Mouse (Mus musculus): Measurements from ENCODE around the gene Il17d. TPM values are rescaled to one million over a fixed set of nuclear protein-coding genes. Genes with fewer than 3 reads are reported as not detected.

Gene Il17d
- polyA plus RNA-seq, 1 experiment from 2014 or later, result 0.51 TPM

- Histone ChIP-seq H3K36me3 (ENCODE audit: control insufficient read depth, insufficient read depth, low read length) (no peaks in the 10 kb centered on the region), H3K27me3 (replicated peaks; ENCODE audit: control insufficient read depth, insufficient read depth, low read length) (no peaks in the 10 kb centered on the region), H3K9ac (ENCODE audit: low read depth, low read length) (no peak overlapping the region), H3K27ac (ENCODE audit: low read length) (no peak overlapping the region), H3K4me2 (ENCODE audit: low read depth, low read length) (no peak overlapping the region), H3K9me3 (ENCODE audit: control insufficient read depth, low read length) (no peaks in the 10 kb centered on the region), H3K4me3 (ENCODE audit: low read length) (no peak overlapping the region), H3K4me1 (ENCODE audit: control insufficient read depth, insufficient read depth, low read length) (0 out of 2 replicates have a peak, but pooled peaks cover 2% of the 10 kb centered on the region)
- 80% methylated on average over 6 of the region's 6 CpGs for WGBS
- no peak for ATAC-seq
These were observed 41.0 kb downstream of the Il17d start for GRCm38 (mm10) chr14:57565626-57566025.

GRCm38 (mm10) chr14:57571155-57572133 is 46.9 kb downstream of the Il17d start, which contains the start of gene Eef1akmt1:
Gene Eef1akmt1, minus strand, starts transcription at chr14:57571612.
- H3K4me2 ChIP-seq (ENCODE audit: low read depth, low read length), result peak within 1 kb of the TSS; percentile 68
- H3K27ac ChIP-seq (ENCODE audit: low read length), result peak within 1 kb of the TSS; percentile 64
- WGBS, result 9% methylated on average over 35 of the region's 35 CpGs

DNA sequence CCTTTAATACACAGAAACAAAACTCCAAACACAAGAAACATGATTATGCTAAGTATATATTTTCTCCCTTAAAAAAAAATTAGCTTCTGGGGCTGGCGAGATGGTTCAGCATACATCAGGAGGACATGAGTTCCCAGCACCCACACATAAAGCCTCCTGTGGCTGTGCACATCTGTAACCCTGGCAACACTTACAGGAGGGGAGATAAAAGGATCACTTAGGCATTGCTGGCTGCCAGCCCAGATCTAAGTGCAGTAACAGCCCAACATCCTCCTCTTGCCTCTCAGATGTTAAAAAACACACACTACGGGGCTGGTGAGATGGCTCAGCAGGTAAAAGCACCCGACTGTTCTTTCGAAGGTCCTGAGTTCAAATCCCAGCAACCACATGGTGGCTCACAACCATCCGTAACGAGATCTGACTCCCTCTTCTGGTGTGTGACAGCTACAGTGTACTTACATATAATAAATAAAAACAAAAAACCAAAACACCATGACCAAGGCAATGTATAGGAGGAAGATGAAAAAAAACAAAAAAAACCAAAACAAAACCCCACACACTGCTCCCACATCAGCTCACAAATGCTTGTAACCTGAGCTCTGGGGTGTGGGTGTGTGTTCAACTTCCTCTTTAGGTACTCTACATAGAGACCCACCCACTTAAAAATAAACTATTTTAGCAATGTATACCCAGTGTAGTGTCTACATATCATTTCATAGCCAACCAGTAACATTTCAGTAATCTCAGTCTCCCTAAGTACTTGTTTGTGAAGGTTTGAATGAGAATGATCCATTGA is 50.4 kb downstream of the Il17d start:
- H3K4me2 ChIP-seq (ENCODE audit: low read depth, low read length), result no peak overlapping the region
- no peak overlapping the region for H3K27ac ChIP-seq (ENCODE audit: low read length)
- no peak overlapping the region for H3K9ac ChIP-seq (ENCODE audit: low read depth, low read length)
- H3K27me3 ChIP-seq (replicated peaks; ENCODE audit: control insufficient read depth, insufficient read depth, low read length), result no peaks in the 10 kb centered on the region
- H3K9me3 ChIP-seq (ENCODE audit: control insufficient read depth, low read length), result peaks cover 4% of the 10 kb centered on the region
- H3K4me1 ChIP-seq (ENCODE audit: control insufficient read depth, insufficient read depth, low read length), result 0 out of 2 replicates have a peak, but pooled peaks cover 5% of the 10 kb centered on the region
- WGBS, result 83% methylated on average over 6 of the region's 6 CpGs
- ATAC-seq, result no peak
- peaks cover 3% of the 10 kb centered on the region; the same call in 1 of the 2 replicates for H3K36me3 ChIP-seq (ENCODE audit: control insufficient read depth, insufficient read depth, low read length)
- no peak overlapping the region for H3K4me3 ChIP-seq (ENCODE audit: low read length)

More at GRCm38 (mm10) chr14:57571155-57572133, 46.9 kb downstream of the Il17d start, which contains the start of gene Eef1akmt1:
- H3K4me1 ChIP-seq (ENCODE audit: control insufficient read depth, insufficient read depth, low read length), result 0 out of 2 replicates have a peak, but pooled peaks cover 5% of the 10 kb centered on the region
- H3K27me3 ChIP-seq (replicated peaks; ENCODE audit: control insufficient read depth, insufficient read depth, low read length), result no peaks in the 10 kb centered on the region
- H3K9me3 ChIP-seq (ENCODE audit: control insufficient read depth, low read length), result peaks cover 4% of the 10 kb centered on the region
- peak within 1 kb of the TSS; percentile 67 for H3K4me3 ChIP-seq (ENCODE audit: low read length)
- ATAC-seq, result peak; percentile 99
- no peaks in the 10 kb centered on the region; the same call in 1 of the 2 replicates for H3K36me3 ChIP-seq (ENCODE audit: control insufficient read depth, insufficient read depth, low read length)
- H3K9ac ChIP-seq (ENCODE audit: low read depth, low read length), result peak within 1 kb of the TSS; percentile 80

- H3K4me1 ChIP-seq (ENCODE audit: control insufficient read depth, insufficient read depth, low read length), result no peaks in the 10 kb centered on the region
- 88% methylated on average over 2 of the region's 2 CpGs for WGBS
- no peak for ATAC-seq
- no peak overlapping the region for H3K9ac ChIP-seq (ENCODE audit: low read depth, low read length)
- no peak overlapping the region for H3K4me3 ChIP-seq (ENCODE audit: low read length)
- H3K36me3 ChIP-seq (ENCODE audit: control insufficient read depth, insufficient read depth, low read length), result peaks cover 3% of the 10 kb centered on the region; the same call in 1 of the 2 replicates
- H3K4me2 ChIP-seq (ENCODE audit: low read depth, low read length), result no peak overlapping the region
- H3K27me3 ChIP-seq (replicated peaks; ENCODE audit: control insufficient read depth, insufficient read depth, low read length), result no peaks in the 10 kb centered on the region
- no peak overlapping the region for H3K27ac ChIP-seq (ENCODE audit: low read length)
- peaks cover 4% of the 10 kb centered on the region for H3K9me3 ChIP-seq (ENCODE audit: control insufficient read depth, low read length)
These were observed 51.9 kb downstream of the Il17d start for GRCm38 (mm10) chr14:57576364-57577060.

- H3K9ac ChIP-seq (ENCODE audit: low read depth, low read length), result no peak overlapping the region
- no peak overlapping the region for H3K4me3 ChIP-seq (ENCODE audit: low read length)
- H3K9me3 ChIP-seq (ENCODE audit: control insufficient read depth, low read length), result no peaks in the 10 kb centered on the region
- WGBS, result 93% methylated on average over 3 of the region's 3 CpGs
- H3K4me1 ChIP-seq (ENCODE audit: control insufficient read depth, insufficient read depth, low read length), result no peaks in the 10 kb centered on the region
- ATAC-seq, result no peak
- no peaks in the 10 kb centered on the region for H3K27me3 ChIP-seq (replicated peaks; ENCODE audit: control insufficient read depth, insufficient read depth, low read length)
- no peak overlapping the region for H3K4me2 ChIP-seq (ENCODE audit: low read depth, low read length)
- no peak overlapping the region for H3K27ac ChIP-seq (ENCODE audit: low read length)
- peaks cover 18% of the 10 kb centered on the region; the same call in 1 of the 2 replicates for H3K36me3 ChIP-seq (ENCODE audit: control insufficient read depth, insufficient read depth, low read length)
These were observed 67.3 kb downstream of the Il17d start for GRCm38 (mm10) chr14:57591830-57592229.

Other genes starting within 250 kb of the Il17d start
- gene Cryl1, start 126.2 kb upstream of the Il17d start, polyA plus RNA-seq (2015; fragmentation: Nextera tagmentation; extraction: Ambion mirVana), result 139 and 156 TPM in 2 replicates
- gene Ift88, start 100.7 kb upstream of the Il17d start, polyA plus RNA-seq (2015; fragmentation: Nextera tagmentation; extraction: Ambion mirVana), result 7.2 and 7.5 TPM in 2 replicates
- gene Eef1akmt1, start 46.8 kb downstream of the Il17d start, polyA plus RNA-seq (2015; fragmentation: Nextera tagmentation; extraction: Ambion mirVana), result 89.8 and 91.7 TPM in 2 replicates
- 16.1 and 17.0 TPM in 2 replicates for gene Xpo4, start 140.7 kb downstream of the Il17d start, polyA plus RNA-seq (2015; fragmentation: Nextera tagmentation; extraction: Ambion mirVana)
- gene Gm49361, start 221.3 kb downstream of the Il17d start, polyA plus RNA-seq (2015; fragmentation: Nextera tagmentation; extraction: Ambion mirVana), result not detected in 2 replicates
- gene Lats2, start 233.6 kb downstream of the Il17d start, polyA plus RNA-seq (2015; fragmentation: Nextera tagmentation; extraction: Ambion mirVana), result 11.5 and 13.4 TPM in 2 replicates

Measured in intestine, embryonic 16.5 days (tissue).